Mouse (Mus musculus) lung, adult 2 months (tissue): ENCODE data around the gene Ccdc6.

Source experiments
- CTCF ChIP-seq: fragments of 200-500 bp; IDR thresholded peaks from 2 replicates; pipeline ENCODE4 v1.5.1; 2011; ENCODE audit warnings: mild to moderate bottlenecking, low read length, control low read depth; ENCODE audit not compliant: insufficient read depth
- POLR2A ChIP-seq: fragments of 200-500 bp; IDR thresholded peaks from 2 replicates; pipeline ENCODE4 v1.6.1; 2011; ENCODE audit warnings: low read depth, mild to moderate bottlenecking, control low read depth, low read length, borderline replicate concordance; ENCODE audit errors: extremely low read depth

DNA sequence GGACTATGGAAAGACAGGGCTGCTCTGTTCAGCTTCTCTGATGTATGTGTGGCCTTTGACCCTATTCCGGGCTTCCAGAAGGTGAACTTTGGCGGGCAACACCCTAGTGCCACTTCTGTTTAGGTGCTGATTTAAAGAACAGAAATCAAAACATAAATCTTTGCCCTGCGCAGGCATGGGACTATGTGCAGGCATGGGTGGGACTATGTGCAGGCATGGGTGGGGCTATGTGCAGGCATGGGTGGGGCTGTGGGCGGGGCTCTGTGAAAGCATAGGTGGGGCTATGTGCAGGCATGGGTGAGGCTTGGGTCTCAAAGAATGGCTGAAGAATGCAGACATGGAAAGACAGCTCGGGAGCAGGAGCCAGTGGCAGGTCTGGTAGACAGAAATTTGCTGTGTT lies 13.1 kb downstream of the Ccdc6 start:
- TF ChIP-seq CTCF (no peak), POLR2A (no peak)
